Mouse (Mus musculus): ENCODE measurements at regions not wholly inside any gene's neighbourhood (a gene's known extent, or its start where the extent isn't known, plus 50 kb on each side); places are given as distances from the start of the nearest gene placed in this dataset.
A peak's percentile ranks its signal among the peaks of the same experiment; 100 is the strongest.
"Not testable (repeated sequence)": the region's sequence is repeated elsewhere in the genome, so short reads cannot be mapped to it uniquely, and the experiment has no call there.

- no peaks in the 10 kb centered on the region for H3K36me3 ChIP-seq
- no peak for ATAC-seq (ENCODE audit: low FRiP score, low read depth)
- no peaks in the 10 kb centered on the region for H3K4me1 ChIP-seq
- no peak overlapping the region for H3K4me3 ChIP-seq
- H3K27ac ChIP-seq (replicated peaks), result no peak overlapping the region
- H3K4me2 ChIP-seq (replicated peaks), result no peak overlapping the region
- 16% methylated on average over 4 of the region's 4 CpGs for WGBS
- H3K27me3 ChIP-seq, result no peaks in the 10 kb centered on the region
- H3K9me3 ChIP-seq, result no peaks in the 10 kb centered on the region
- H3K9ac ChIP-seq (replicated peaks), result no peak overlapping the region
Observed at GRCm38 (mm10) chr3:98968811-98969210, 75.8 kb upstream of the Hao2 start.

DNA sequence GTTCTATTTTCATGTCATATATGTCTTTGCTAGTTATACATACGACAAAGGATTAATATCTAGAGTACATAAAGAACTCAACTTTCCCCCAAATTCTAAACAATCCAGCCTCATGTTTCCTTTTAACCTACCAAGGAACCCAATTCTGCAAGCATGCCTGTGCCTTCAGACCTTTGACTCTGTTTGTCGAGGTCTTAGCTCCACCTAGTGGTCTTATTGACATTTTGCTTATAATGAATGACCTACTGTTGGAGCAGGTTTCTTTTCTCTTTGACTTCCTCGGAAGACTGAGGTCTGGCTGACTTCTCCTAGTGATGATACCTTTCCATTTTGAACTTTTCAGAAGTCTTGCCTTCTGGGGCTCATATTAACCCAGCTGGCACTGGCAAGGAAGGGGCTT lies 82.7 kb upstream of the Hao2 start:
- ATAC-seq (ENCODE audit: low FRiP score, low read depth), result peak; percentile 74
- WGBS, result 13% methylated on average over 3 of the region's 3 CpGs

DNA sequence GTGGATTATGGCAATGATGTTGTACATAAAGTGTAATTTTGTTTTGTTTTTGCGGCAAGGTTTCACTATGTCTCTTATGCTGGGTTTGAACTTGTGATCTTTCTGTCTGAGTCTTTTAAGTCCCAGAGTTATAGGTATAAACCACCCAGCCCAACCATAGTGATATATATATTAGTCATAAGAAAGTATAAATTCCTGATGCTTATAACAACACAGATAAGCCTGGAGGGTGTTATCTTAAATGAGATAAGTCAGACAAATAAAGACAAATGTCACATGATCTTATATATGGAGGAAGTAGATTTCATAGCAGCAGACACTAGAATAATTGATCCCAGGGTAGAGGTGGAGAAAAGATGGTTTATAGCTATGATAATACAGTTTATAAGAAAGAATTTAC lies 89.7 kb upstream of the Hao2 start:
- Histone ChIP-seq H3K36me3 (no peaks in the 10 kb centered on the region), H3K9me3 (no peaks in the 10 kb centered on the region), H3K27ac (replicated peaks) (no peak overlapping the region), H3K4me3 (no peak overlapping the region), H3K4me2 (replicated peaks) (no peak overlapping the region), H3K4me1 (no peaks in the 10 kb centered on the region), H3K9ac (replicated peaks) (no peak overlapping the region), H3K27me3 (no peaks in the 10 kb centered on the region)
- ATAC-seq (ENCODE audit: low FRiP score, low read depth), result no peak
- WGBS, result 100% methylated on average over 1 of the region's 1 CpGs

More for the DNA sequence above, 82.7 kb upstream of the Hao2 start:
- Histone ChIP-seq H3K36me3 (no peaks in the 10 kb centered on the region), H3K27me3 (no peaks in the 10 kb centered on the region), H3K27ac (replicated peaks) (no peak overlapping the region), H3K9ac (replicated peaks) (no peak overlapping the region), H3K9me3 (no peaks in the 10 kb centered on the region), H3K4me3 (no peak overlapping the region), H3K4me2 (replicated peaks) (no peak overlapping the region), H3K4me1 (no peaks in the 10 kb centered on the region)

DNA sequence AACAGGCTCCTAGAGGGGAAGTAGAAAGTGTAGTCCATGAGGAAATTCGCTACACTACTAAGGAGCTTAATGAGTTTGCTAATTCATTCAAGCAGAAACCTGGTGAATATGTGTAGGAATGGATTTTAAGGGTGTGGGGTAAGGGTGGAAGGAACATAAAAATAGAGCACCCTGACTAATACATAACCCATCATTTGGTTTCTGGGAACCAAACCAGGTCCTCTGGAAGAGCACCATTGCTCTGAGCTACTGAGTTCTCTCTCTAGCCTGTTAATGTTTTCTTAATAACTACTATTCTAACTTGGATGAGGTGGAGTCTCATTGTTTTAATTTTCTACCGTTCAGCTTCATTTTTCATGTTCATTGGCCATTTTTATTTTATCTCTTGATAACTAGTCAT lies 94.2 kb upstream of the Hao2 start:
- not testable (repeated sequence) for H3K27me3 ChIP-seq; H3K36me3 ChIP-seq; H3K9ac ChIP-seq (replicated peaks); H3K27ac ChIP-seq (replicated peaks); ATAC-seq (ENCODE audit: low FRiP score, low read depth); H3K4me3 ChIP-seq; H3K9me3 ChIP-seq; H3K4me2 ChIP-seq (replicated peaks); H3K4me1 ChIP-seq
- WGBS, result 75% methylated on average over 2 of the region's 2 CpGs

DNA sequence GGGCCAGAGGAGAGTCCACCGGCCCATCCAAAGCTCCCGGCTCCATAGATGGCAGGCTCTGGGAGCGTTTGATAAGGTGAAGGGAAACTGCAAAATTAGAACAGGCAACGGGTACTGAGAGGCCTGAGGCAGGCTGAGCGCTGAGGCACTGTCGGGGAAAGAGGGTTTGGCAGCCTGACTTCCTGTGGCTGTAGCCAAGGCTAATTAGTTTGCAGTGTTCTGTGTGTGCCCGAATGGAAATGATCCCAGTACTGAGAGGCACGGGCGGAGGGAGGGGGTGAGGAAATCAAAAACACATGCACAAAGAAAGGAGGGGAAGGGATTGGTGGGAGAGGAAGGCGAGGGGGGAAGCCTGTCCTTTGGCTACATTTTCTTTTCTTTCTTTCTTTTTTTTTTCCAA lies 97.8 kb upstream of the Hao2 start:
- peaks cover 8% of the 10 kb centered on the region; the same call in 1 of the 2 replicates for H3K4me1 ChIP-seq
- ATAC-seq (ENCODE audit: low FRiP score, low read depth), result 0 out of 2 replicates have a peak, but pooled peaks have one; percentile 58
- H3K9ac ChIP-seq (replicated peaks), result no peak overlapping the region
- 23% methylated on average over 10 of the region's 10 CpGs for WGBS
- no peak overlapping the region for H3K27ac ChIP-seq (replicated peaks)
- H3K4me3 ChIP-seq, result no peak overlapping the region
- H3K4me2 ChIP-seq (replicated peaks), result no peak overlapping the region; the same call in 1 of the 2 replicates
- H3K9me3 ChIP-seq, result no peaks in the 10 kb centered on the region
- no peaks in the 10 kb centered on the region for H3K27me3 ChIP-seq
- no peaks in the 10 kb centered on the region for H3K36me3 ChIP-seq

DNA sequence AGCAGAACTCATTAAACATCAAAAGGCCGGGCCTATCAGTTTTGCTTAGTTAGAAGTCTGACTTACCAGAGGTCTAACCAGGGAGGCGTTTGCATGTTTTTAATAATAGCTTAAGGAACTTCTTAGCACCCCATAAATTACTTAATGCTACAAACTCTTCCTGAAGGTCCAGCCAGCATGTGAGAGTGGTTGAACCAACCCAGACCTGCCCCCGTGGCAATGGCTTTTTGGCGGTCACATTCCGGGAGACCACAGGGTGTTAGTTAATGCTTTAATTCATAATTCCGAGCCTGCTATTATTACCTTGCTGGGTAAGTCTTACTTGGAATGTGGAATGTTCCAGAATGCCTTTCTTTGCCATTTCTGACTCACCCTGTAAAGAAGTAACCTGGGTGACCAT lies 98.2 kb upstream of the Hao2 start:
- ATAC-seq (ENCODE audit: low FRiP score, low read depth), result no peak

DNA sequence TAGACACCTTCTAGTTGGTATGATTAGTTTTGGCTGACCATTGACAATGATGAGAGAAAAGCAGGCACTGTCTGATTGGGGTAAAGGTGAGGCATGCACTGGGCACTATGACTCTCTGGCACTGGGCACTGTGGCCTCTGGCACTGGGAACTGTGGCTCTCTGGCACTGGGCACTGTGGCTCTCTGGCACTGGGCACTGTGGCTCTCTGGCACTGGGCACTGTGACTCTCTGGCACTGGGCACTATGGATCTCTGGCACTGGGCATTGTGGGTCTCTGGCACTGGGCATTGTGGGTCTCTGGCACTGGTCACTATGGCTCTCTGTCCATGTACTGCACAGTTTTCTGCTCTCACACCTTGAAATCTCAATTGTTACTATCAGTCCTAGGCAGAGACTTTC lies 101.0 kb upstream of the Hao2 start:
- Histone ChIP-seq H3K27ac (replicated peaks) (no peak overlapping the region), H3K9me3 (no peaks in the 10 kb centered on the region), H3K27me3 (no peaks in the 10 kb centered on the region), H3K9ac (replicated peaks) (no peak overlapping the region), H3K4me2 (replicated peaks) (no peak overlapping the region), H3K4me1 (peaks cover 8% of the 10 kb centered on the region; the same call in 1 of the 2 replicates), H3K36me3 (no peaks in the 10 kb centered on the region), H3K4me3 (no peak overlapping the region)
- ATAC-seq (ENCODE audit: low FRiP score, low read depth), result no peak

More for the DNA sequence above, 98.2 kb upstream of the Hao2 start:
- Histone ChIP-seq H3K9me3 (no peaks in the 10 kb centered on the region), H3K4me2 (replicated peaks) (no peak overlapping the region), H3K36me3 (no peaks in the 10 kb centered on the region), H3K4me1 (peaks cover 8% of the 10 kb centered on the region; the same call in 1 of the 2 replicates), H3K27ac (replicated peaks) (no peak overlapping the region), H3K27me3 (no peaks in the 10 kb centered on the region), H3K9ac (replicated peaks) (no peak overlapping the region), H3K4me3 (no peak overlapping the region)
- 78% methylated on average over 6 of the region's 6 CpGs for WGBS

DNA sequence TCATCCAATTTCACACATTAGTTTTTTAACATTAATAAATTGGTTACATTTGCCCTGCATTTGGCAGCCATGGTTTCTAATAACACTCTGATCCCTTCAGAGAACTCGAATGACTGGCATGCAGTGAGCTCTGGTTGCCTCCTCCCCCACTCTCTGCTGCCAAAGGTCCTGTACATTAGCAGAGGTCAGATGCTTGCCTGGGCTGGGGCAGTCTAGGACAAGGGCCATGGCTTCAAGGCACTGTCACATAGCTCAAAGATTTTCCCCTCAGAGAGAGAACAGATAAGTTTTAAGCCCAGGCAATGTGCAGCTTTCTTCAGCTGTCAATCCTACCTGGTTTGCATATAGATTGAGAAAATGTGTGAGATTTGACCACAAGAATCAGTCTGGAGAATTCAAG lies 110.2 kb upstream of the Wars2 start:
- H3K27ac ChIP-seq (replicated peaks), result no peak overlapping the region
- no peak for ATAC-seq (ENCODE audit: low FRiP score, low read depth)
- H3K4me2 ChIP-seq (replicated peaks), result no peak overlapping the region
- no peak overlapping the region for H3K4me3 ChIP-seq
- H3K36me3 ChIP-seq, result no peaks in the 10 kb centered on the region
- no peaks in the 10 kb centered on the region for H3K4me1 ChIP-seq
- 60% methylated on average over 1 of the region's 1 CpGs for WGBS
- no peak overlapping the region for H3K9ac ChIP-seq (replicated peaks)
- no peaks in the 10 kb centered on the region for H3K27me3 ChIP-seq
- no peaks in the 10 kb centered on the region for H3K9me3 ChIP-seq

GRCm38 (mm10) chr3:99046190-99046589 lies 94.7 kb upstream of the Wars2 start:
- Histone ChIP-seq H3K4me2 (replicated peaks) (no peak overlapping the region), H3K4me3 (no peak overlapping the region), H3K9me3 (no peaks in the 10 kb centered on the region), H3K27me3 (no peaks in the 10 kb centered on the region), H3K36me3 (no peaks in the 10 kb centered on the region), H3K4me1 (no peaks in the 10 kb centered on the region), H3K27ac (replicated peaks) (no peak overlapping the region), H3K9ac (replicated peaks) (no peak overlapping the region)
- WGBS, result 77% methylated on average over 6 of the region's 6 CpGs
- ATAC-seq (ENCODE audit: low FRiP score, low read depth), result no peak

DNA sequence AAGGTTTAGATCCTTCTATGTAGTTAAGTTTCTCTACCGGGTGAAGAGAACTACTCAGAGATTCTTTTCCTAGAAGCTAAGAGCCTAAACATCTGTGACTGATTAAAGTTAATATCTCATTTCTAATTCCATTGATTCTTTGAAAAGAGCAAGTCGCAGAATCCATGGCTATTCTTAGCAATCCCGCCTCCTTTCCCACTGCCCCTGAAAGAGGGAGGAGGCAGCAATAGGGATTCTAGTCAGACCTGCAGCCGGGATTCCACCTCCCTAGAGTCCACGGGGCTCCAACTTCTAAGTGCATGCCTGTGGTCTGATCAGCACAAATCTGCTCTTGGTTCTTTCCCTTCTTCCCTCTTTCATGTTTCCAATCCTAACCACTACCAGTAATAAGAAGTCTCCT lies 93.7 kb upstream of the Wars2 start:
- Histone ChIP-seq H3K27ac (replicated peaks) (no peak overlapping the region), H3K9me3 (no peaks in the 10 kb centered on the region), H3K9ac (replicated peaks) (no peak overlapping the region), H3K4me1 (no peaks in the 10 kb centered on the region), H3K36me3 (no peaks in the 10 kb centered on the region), H3K4me2 (replicated peaks) (no peak overlapping the region), H3K27me3 (no peaks in the 10 kb centered on the region), H3K4me3 (no peak overlapping the region)
- 62% methylated on average over 5 of the region's 5 CpGs for WGBS
- ATAC-seq (ENCODE audit: low FRiP score, low read depth), result no peak

DNA sequence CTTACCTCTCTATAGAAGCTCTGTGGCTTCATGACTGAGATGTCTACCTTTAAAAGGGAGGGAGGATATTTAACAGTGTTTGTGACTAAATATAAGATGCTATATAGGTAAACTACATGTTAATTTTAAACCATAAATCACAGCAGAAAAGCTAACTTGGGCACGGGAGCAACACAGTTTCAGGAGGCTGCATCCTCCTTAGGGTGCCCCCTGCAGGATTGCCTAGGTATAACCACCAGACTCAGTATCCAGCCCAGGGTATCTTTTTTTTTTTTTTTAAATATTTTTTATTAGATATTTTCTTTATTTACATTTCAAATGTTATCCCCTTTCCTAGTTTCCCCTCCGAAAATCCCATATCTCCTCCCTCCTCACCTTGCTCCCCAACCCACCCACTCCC lies 91.6 kb upstream of the Wars2 start:
- 59% methylated on average over 2 of the region's 2 CpGs for WGBS
- H3K4me1 ChIP-seq, result no peaks in the 10 kb centered on the region
- ATAC-seq (ENCODE audit: low FRiP score, low read depth), result no peak

GRCm38 (mm10) chr3:99052176-99052575 lies 88.7 kb upstream of the Wars2 start:
- no peaks in the 10 kb centered on the region for H3K9me3 ChIP-seq
- H3K9ac ChIP-seq (replicated peaks), result no peak overlapping the region
- H3K4me1 ChIP-seq, result no peaks in the 10 kb centered on the region
- no peak overlapping the region for H3K27ac ChIP-seq (replicated peaks)
- H3K27me3 ChIP-seq, result no peaks in the 10 kb centered on the region
- H3K4me3 ChIP-seq, result no peak overlapping the region
- no peaks in the 10 kb centered on the region for H3K36me3 ChIP-seq
- WGBS, result 79% methylated on average over 4 of the region's 4 CpGs
- no peak overlapping the region for H3K4me2 ChIP-seq (replicated peaks)
- no peak for ATAC-seq (ENCODE audit: low FRiP score, low read depth)

More for the DNA sequence above, 91.6 kb upstream of the Wars2 start:
- Histone ChIP-seq H3K27me3 (no peaks in the 10 kb centered on the region), H3K27ac (replicated peaks) (no peak overlapping the region), H3K4me3 (no peak overlapping the region), H3K9ac (replicated peaks) (no peak overlapping the region), H3K4me2 (replicated peaks) (no peak overlapping the region), H3K9me3 (no peaks in the 10 kb centered on the region), H3K36me3 (no peaks in the 10 kb centered on the region)

GRCm38 (mm10) chr3:99067168-99067567 lies 73.7 kb upstream of the Wars2 start:
- no peak for ATAC-seq (ENCODE audit: low FRiP score, low read depth)
- no peaks in the 10 kb centered on the region for H3K9me3 ChIP-seq
- H3K27me3 ChIP-seq, result no peaks in the 10 kb centered on the region
- no peak overlapping the region for H3K4me3 ChIP-seq
- H3K9ac ChIP-seq (replicated peaks), result no peak overlapping the region
- H3K36me3 ChIP-seq, result no peaks in the 10 kb centered on the region
- no peak overlapping the region for H3K4me2 ChIP-seq (replicated peaks)
- H3K27ac ChIP-seq (replicated peaks), result no peak overlapping the region
- WGBS, result 83% methylated on average over 3 of the region's 3 CpGs
- no peaks in the 10 kb centered on the region for H3K4me1 ChIP-seq
